Mouse (Mus musculus) retina, embryonic 14.5 days (tissue): Measurements from ENCODE around the gene Fam71f1.
"Not testable (repeated sequence)": the region's sequence is repeated elsewhere in the genome, so short reads cannot be mapped to it uniquely, and the experiment has no call there.

Experiments used
- DNase-seq: peaks from one replicate; pipeline ENCODE4 v3.0.0-alpha.2; 2015; ENCODE audit warnings: low spot score

The Fam71f1 gene

GRCm38 (mm10) chr6:29326961-29327360, 8.0 kb downstream of the Fam71f1 start:
- DNase-seq = no peak

GRCm38 (mm10) chr6:29329514-29329913, 10.6 kb downstream of the Fam71f1 start:
- DNase-seq = no peak

- DNase-seq = not testable (repeated sequence)
Measured at GRCm38 (mm10) chr6:29346512-29346911, 27.6 kb downstream of the Fam71f1 start.

GRCm38 (mm10) chr6:29347189-29347588, 28.2 kb downstream of the Fam71f1 start:
- DNase-seq = no peak

GRCm38 (mm10) chr6:29347665-29348370, 28.9 kb downstream of the Fam71f1 start, which contains the start of gene Calu:
Gene Calu (plus strand): TSS chr6:29348069.
- peak; percentile 100 for DNase-seq

- no peak for DNase-seq
Measured at GRCm38 (mm10) chr6:29348371-29348724, 29.4 kb downstream of the Fam71f1 start.

GRCm38 (mm10) chr6:29351613-29352012, 32.7 kb downstream of the Fam71f1 start:
- DNase-seq = peak; percentile 37

- no peak for DNase-seq
Measured at GRCm38 (mm10) chr6:29352816-29353215, 33.9 kb downstream of the Fam71f1 start.

GRCm38 (mm10) chr6:29359386-29359785, 40.4 kb downstream of the Fam71f1 start:
- DNase-seq = no peak

- no peak for DNase-seq
Measured at GRCm38 (mm10) chr6:29360211-29360610, 41.3 kb downstream of the Fam71f1 start.

GRCm38 (mm10) chr6:29362246-29363128, 43.5 kb downstream of the Fam71f1 start:
- no peak for DNase-seq

- DNase-seq = no peak
Measured at GRCm38 (mm10) chr6:29363129-29363515, 44.2 kb downstream of the Fam71f1 start.

GRCm38 (mm10) chr6:29365277-29365676, 46.3 kb downstream of the Fam71f1 start:
- DNase-seq = no peak

- DNase-seq = no peak
Measured at GRCm38 (mm10) chr6:29377386-29377785, 58.4 kb downstream of the Fam71f1 start.

- no peak for DNase-seq
Measured at GRCm38 (mm10) chr6:29378678-29379077, 59.7 kb downstream of the Fam71f1 start.

- DNase-seq = no peak
Measured at GRCm38 (mm10) chr6:29379954-29380353, 61.0 kb downstream of the Fam71f1 start.

GRCm38 (mm10) chr6:29382442-29382841, 63.5 kb downstream of the Fam71f1 start:
- DNase-seq = no peak
